Mouse (Mus musculus) liver, embryonic 14.5 days (tissue): ENCODE measurements around the gene Ivns1abp. TPM values are rescaled to one million over a fixed set of nuclear protein-coding genes. Genes with fewer than 3 reads are reported as not detected.

ENCODE experiments used
- ATAC-seq: fragments of 200-750 bp; cut with Nextera tagmentation; 2 replicates; pipeline ENCODE4 v1.8.0; 2017; ENCODE audit warnings: moderate number of reproducible peaks, mild to moderate bottlenecking, moderate library complexity; ENCODE audit not compliant: insufficient read depth
- DNase-seq, 3 experiments: peaks; one replicate each; pipeline ENCODE4 v3.0.0-alpha.2; 2012 to 2013; ENCODE audit warnings: low read depth in 3 of 3, low spot score in 3 of 3
- H3K27ac ChIP-seq: fragments of 300-500 bp; sonication (generic); 2 replicates; pipeline ENCODE4 v1.5.1; 2014; ENCODE audit warnings: moderate library complexity, mild to moderate bottlenecking, control low read depth, inconsistent platforms
- H3K27me3 ChIP-seq: fragments of 300-500 bp; sonication (generic); 2 replicates; pipeline ENCODE4 v1.6.1; 2014; ENCODE audit warnings: mild to moderate bottlenecking, low read length, moderate library complexity; ENCODE audit not compliant: control insufficient read depth, insufficient read depth
- H3K36me3 ChIP-seq: fragments of 300-500 bp; sonication (generic); replicated peaks from 2 replicates; pipeline ENCODE4 v1.6.1; 2014; ENCODE audit warnings: low read depth; ENCODE audit not compliant: control insufficient read depth, insufficient read depth
- H3K4me1 ChIP-seq, 2 experiments: fragments of 200-500 bp in 1 of 2; fragments of 300-500 bp in 1 of 2; sonication (generic) in 1 of 2; replicated peaks; 2 replicates each; pipeline ENCODE4 v1.6.1; 2012 to 2014; ENCODE audit warnings: antibody characterized with exemption in 1 of 2, inconsistent platforms in 1 of 2, low read length in 1 of 2; ENCODE audit not compliant: control insufficient read depth in 2 of 2, insufficient read depth in 2 of 2
- H3K4me2 ChIP-seq: fragments of 300-500 bp; sonication (generic); 2 replicates; pipeline ENCODE4 v1.6.1; 2014; ENCODE audit warnings: low read depth, mild to moderate bottlenecking, control low read depth, moderate library complexity
- H3K4me3 ChIP-seq, 2 experiments: fragments of 200-500 bp in 1 of 2; fragments of 300-500 bp in 1 of 2; sonication (generic) in 1 of 2; 2 replicates each; pipeline ENCODE4 v1.5.1; 2012 to 2014; ENCODE audit warnings: low read depth in 2 of 2, low read length in 2 of 2, mild to moderate bottlenecking in 2 of 2, control low read depth in 1 of 2, inconsistent platforms in 1 of 2, moderate library complexity in 1 of 2; ENCODE audit not compliant: insufficient read depth in 1 of 2
- H3K9ac ChIP-seq: fragments of 300-500 bp; sonication (generic); replicated peaks from 2 replicates; pipeline ENCODE4 v1.6.1; 2014; ENCODE audit warnings: mild to moderate bottlenecking, control low read depth, moderate library complexity
- H3K9me3 ChIP-seq: fragments of 300-500 bp; sonication (generic); 2 replicates; pipeline ENCODE4 v1.6.1; 2016; ENCODE audit warnings: low read length, mixed read lengths; ENCODE audit not compliant: control insufficient read depth
- CTCF ChIP-seq: IDR thresholded peaks from 2 replicates; pipeline ENCODE4 v1.5.1; 2016; ENCODE audit warnings: antibody characterized with exemption, low read depth, control low read depth
- EP300 ChIP-seq: IDR thresholded peaks from 2 replicates; pipeline ENCODE4 v1.6.1; 2016; ENCODE audit warnings: antibody characterized with exemption, low read depth
- WGBS: fragments of 180-500 bp; shearing (Covaris S2); extraction: QIAGEN DNeasy Blood & Tissue Kit; methylation state at CpG from one replicate; pipeline ENCODE4 v1.1.7; 2014; ENCODE audit not compliant: insufficient replicate concordance; 5-methylcytosine and 5-hydroxymethylcytosine counted together
- polyA plus RNA-seq, 2 experiments: library from polyadenylated mRNA; depleted of rRNA in 1 of 2; stranded (reverse) in 1 of 2; unstranded in 1 of 2; fragments of >200 nt; fragmentation: Nextera tagmentation in 1 of 2; extraction: Ambion mirVana in 1 of 2; gene quantifications; 2 replicates each; pipeline versions ENCODE4 v1.2.1 to v1.2.3; 2012 to 2014

The Ivns1abp gene
- polyA plus RNA-seq, 2 experiments = 57.0 to 68.6 TPM

DNA sequence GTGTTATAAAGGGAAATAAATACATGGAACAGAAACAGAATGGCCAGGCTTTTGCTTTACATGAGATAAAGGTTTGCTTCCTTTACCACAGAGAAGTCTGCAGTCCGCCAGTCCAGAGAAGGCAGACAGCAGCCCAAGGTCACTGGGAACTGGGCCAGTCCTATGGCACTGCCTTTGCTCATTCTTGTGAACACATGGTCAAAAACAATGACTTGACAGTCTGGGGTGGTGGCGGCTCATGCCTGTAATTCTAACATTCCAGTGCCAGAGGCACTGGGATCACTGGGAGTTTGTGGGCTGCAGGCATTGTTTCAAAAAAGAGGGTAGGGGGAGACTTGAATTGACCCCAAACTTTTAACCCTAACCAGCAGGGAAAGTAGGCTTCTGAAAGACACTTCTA is 5.3 kb upstream of the Ivns1abp start:
- Histone ChIP-seq H3K27ac (no peak overlapping the region), H3K4me1 (peaks cover 8 to 33% of the 10 kb centered on the region in 2 experiments), H3K4me3 (no peak overlapping the region), H3K4me2 (no peak overlapping the region), H3K9me3 (no peaks in the 10 kb centered on the region), H3K9ac (no peak overlapping the region), H3K27me3 (no peaks in the 10 kb centered on the region), H3K36me3 (no peaks in the 10 kb centered on the region)
- ATAC-seq = no peak
- no peak for DNase-seq
- 52% methylated on average over 2 of the region's 2 CpGs for WGBS
- TF ChIP-seq EP300 (no peak), CTCF (no peak)

DNA sequence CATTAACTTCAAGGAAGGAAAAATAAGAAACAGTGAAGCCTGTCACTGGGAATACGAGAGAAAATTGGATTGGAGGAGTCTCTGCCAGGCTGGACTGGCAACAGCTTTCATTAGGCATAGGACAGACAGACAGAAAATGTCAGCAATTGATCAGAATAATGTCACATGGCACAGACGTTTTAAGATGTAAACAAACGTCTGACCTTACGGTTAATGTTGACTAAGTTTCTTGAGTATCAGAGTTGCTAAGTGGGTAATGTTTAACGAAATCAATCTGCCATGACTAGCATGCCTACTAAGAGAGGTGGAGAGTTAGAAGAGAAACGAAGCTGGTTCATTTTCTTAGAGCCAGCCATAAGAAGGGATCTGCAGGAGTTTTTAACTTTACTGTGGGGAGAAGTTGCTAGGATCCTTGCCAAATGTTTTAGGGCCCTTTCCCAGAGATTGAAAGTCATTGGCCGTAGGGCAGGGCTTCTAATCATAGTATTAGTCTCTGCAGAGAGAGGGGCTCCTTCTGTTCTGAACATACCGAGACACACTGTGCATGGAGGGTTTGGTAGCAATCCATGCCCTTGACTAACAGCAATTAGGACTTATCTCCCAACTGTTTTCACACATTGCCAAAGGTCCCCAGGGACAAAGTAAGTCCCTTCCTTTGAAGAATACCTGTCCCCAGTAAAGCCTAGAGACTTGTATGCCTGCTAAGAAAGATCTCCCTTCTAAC is 2.8 kb upstream of the Ivns1abp start:
- WGBS = 57% methylated on average over 8 of the region's 8 CpGs
- H3K4me3 ChIP-seq = no peak overlapping the region
- no peak overlapping the region for H3K4me2 ChIP-seq

DNA sequence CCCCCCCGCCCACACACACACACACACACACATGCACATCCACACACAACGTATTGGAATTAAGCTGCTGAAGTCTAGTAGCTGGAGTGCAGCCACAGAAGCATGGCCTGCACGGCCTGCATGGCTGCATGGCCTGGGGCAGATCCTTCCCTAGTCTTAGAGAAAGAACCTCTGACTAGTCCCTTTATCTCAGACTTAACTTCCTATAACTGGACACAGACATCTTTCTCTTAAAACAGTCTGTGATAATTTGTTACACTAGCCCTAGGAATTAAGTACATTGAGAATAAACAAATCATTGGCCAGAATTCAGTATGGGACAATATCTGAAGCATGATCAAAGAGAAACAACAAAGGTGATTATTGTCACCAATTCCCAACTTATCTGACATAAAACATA is 2.0 kb upstream of the Ivns1abp start:
- Histone ChIP-seq H3K27ac (no peak overlapping the region), H3K4me2 (no peak overlapping the region), H3K27me3 (no peaks in the 10 kb centered on the region)

More for the DNA sequence above, 2.8 kb upstream of the Ivns1abp start:
- DNase-seq (no peak), ATAC-seq (no peak)
- Histone ChIP-seq H3K4me1 (peaks cover 15 to 38% of the 10 kb centered on the region in 2 experiments), H3K36me3 (no peaks in the 10 kb centered on the region), H3K9me3 (no peaks in the 10 kb centered on the region), H3K9ac (no peak overlapping the region), H3K27ac (no peak overlapping the region), H3K27me3 (no peaks in the 10 kb centered on the region)
- TF ChIP-seq EP300 (no peak), CTCF (no peak)

DNA sequence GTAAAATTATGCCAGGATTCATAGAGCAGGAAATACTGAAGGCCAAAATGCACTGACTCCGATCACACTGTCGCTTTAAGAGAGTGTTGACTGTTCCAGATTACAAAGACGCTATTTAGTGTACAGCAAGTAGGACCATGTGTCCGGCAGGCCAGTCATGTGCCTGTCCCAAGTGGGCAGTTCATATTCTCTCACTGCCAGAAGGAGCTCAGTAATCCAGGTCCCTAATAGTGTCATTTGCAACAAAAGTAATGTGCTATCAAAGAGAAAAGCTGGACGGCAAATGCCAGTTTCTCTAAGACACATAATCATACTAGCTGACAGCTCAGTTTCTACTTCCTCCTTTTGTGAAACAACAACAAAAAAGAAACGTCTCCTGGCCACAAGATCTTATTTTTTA is 1.3 kb upstream of the Ivns1abp start:
- H3K4me3 ChIP-seq = peak overlapping the region; percentile 42 to 90; a peak in 3 of 4 replicates
- TF ChIP-seq CTCF = no peak
- no peak for TF ChIP-seq EP300
- H3K4me1 ChIP-seq = peaks cover 23 to 43% of the 10 kb centered on the region in 2 experiments
- H3K9ac ChIP-seq = peak overlapping the region; percentile 32; the same call in 1 of the 2 replicates
- peak overlapping the region; percentile 4; the same call in 1 of the 2 replicates for H3K27ac ChIP-seq
- ATAC-seq = no peak
- no peaks in the 10 kb centered on the region for H3K9me3 ChIP-seq
- H3K4me2 ChIP-seq = peak overlapping the region; percentile 99
- no peaks in the 10 kb centered on the region for H3K27me3 ChIP-seq
- 18% methylated on average over 6 of the region's 6 CpGs for WGBS
- DNase-seq = no peak
- H3K36me3 ChIP-seq = no peaks in the 10 kb centered on the region

More for the DNA sequence above, 2.0 kb upstream of the Ivns1abp start:
- 34% methylated on average over 3 of the region's 3 CpGs for WGBS
- TF ChIP-seq CTCF (no peak), EP300 (no peak)
- Histone ChIP-seq H3K36me3 (no peaks in the 10 kb centered on the region), H3K9ac (no peak overlapping the region), H3K4me3 (no peak overlapping the region), H3K4me1 (peaks cover 23 to 45% of the 10 kb centered on the region in 2 experiments), H3K9me3 (no peaks in the 10 kb centered on the region)
- ATAC-seq (no peak), DNase-seq (no peak)

DNA sequence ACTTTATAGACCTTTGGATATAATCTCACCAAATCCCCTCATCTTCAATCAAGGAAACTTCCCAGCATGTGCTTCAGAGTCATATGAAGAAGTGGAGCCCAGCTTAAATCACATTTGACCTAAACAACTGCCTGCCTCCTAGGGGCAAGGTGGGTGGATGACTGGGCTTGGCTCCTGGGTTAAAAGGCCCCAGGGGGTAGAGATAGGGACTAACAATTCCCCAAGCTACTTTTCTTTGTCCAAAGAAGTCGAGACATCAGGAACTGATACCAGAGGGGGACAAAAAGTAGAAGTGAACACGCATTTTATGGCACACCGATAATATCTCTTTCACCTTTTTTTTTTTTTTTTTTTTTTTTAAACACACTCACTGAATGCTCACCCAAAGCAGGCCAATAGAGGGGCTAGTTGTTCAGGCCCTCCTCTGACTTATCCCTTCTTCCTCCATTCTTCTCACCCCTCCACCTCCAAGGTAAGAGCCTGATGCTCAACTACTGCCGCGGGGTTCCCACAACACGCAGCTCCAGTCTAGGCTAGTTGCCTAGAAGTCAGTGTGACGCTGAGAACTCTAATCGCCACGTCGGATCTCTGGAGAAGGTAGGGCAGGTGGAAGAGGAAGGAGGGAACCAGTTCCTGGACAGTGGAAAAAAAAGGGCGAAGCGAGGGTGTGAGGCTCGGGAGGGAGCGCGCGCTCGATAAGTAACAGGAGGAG is 550 bp upstream of the Ivns1abp start:
- H3K36me3 ChIP-seq = no peaks in the 10 kb centered on the region
- peak overlapping the region; percentile 17 for H3K27ac ChIP-seq
- H3K4me3 ChIP-seq = peak overlapping the region; percentile 89 to 90
- H3K9ac ChIP-seq = peak overlapping the region; percentile 65
- peaks cover 23 to 40% of the 10 kb centered on the region in 2 experiments for H3K4me1 ChIP-seq
- no peaks in the 10 kb centered on the region for H3K9me3 ChIP-seq
- DNase-seq (peak in 1 of 3 experiments; percentile 47), ATAC-seq (no peak; the same call in 1 of the 2 replicates)
- WGBS = under 1% methylated on average over 17 of the region's 17 CpGs
- no peaks in the 10 kb centered on the region for H3K27me3 ChIP-seq
- peak overlapping the region; percentile 99 for H3K4me2 ChIP-seq
- TF ChIP-seq EP300 = no peak
- peak; percentile 33; the same call in 1 of the 2 replicates for TF ChIP-seq CTCF
